In genomic region chr12:69890051-69890450, GRCm38 (mm10) we compare ENCODE assay signal across 8 mouse cellular contexts. TPM values are rescaled to one million over a fixed set of nuclear protein-coding genes. Genes with fewer than 3 reads are reported as not detected.
A peak's percentile ranks its signal among the peaks of the same experiment; 100 is the strongest.
DNase-seq lines count a peak whose midpoint lies in the region; ATAC-seq and TF ChIP-seq lines count a peak whose summit lies in the region.

No protein-coding gene starts in this region.

- 47% methylated on average over 6 of the region's 6 CpGs for whole genome bisulfite sequencing in liver, embryonic 15.5 days (ENCODE audit: insufficient replicate concordance)
- WGBS in stomach, postnatal 0 days: 55% methylated on average over 6 of the region's 6 CpGs

- peaks cover 60% of the 10 kb centered on the region for H3K4me1 ChIP-seq in erythroblast, embryonic 14.5 days (ENCODE audit: control insufficient read depth)
- H3K4me1 ChIP-seq in megakaryocyte, embryonic 14.5 days: peaks cover 32% of the 10 kb centered on the region
- H3K4me1 ChIP-seq in liver, embryonic 15.5 days (replicated peaks): peaks cover 53% of the 10 kb centered on the region
- no peaks in the 10 kb centered on the region for H3K4me1 ChIP-seq in stomach, postnatal 0 days (replicated peaks; ENCODE audit: control insufficient read depth, insufficient read depth)

- peak overlapping the region; percentile 84 for H3K4me2 ChIP-seq in liver, embryonic 15.5 days
- H3K4me2 ChIP-seq in stomach, postnatal 0 days (replicated peaks; ENCODE audit: low read depth): no peak overlapping the region; the same call in 1 of the 2 replicates

- H3K27ac ChIP-seq in liver, embryonic 15.5 days (replicated peaks): peak overlapping the region; percentile 61
- H3K27ac ChIP-seq in stomach, postnatal 0 days (replicated peaks): peak overlapping the region; percentile 56; the same call in 1 of the 2 replicates

- TF ChIP-seq EP300 in stomach, postnatal 0 days (optimal IDR thresholded peaks at IDR 0.05): no peak

- no peak for TF ChIP-seq CTCF in stomach, postnatal 0 days (IDR thresholded peaks at IDR 0.05; ENCODE audit: low read depth)

- H3K9me3 ChIP-seq in erythroblast, embryonic 14.5 days (ENCODE audit: control insufficient read depth, low read length): no peaks in the 10 kb centered on the region
- H3K9me3 ChIP-seq in megakaryocyte, embryonic 14.5 days: no peaks in the 10 kb centered on the region
- H3K9me3 ChIP-seq in liver, embryonic 15.5 days (replicated peaks): no peaks in the 10 kb centered on the region
- H3K9me3 ChIP-seq in stomach, postnatal 0 days (ENCODE audit: control insufficient read depth, low read length): no peaks in the 10 kb centered on the region

- peak overlapping the region; percentile 60; the same call in 1 of the 2 replicates for H3K9ac ChIP-seq in liver, embryonic 15.5 days
- no peak overlapping the region for H3K9ac ChIP-seq in stomach, postnatal 0 days (ENCODE audit: low read length)

- no peak for ATAC-seq in erythroblast, adult 5-6 weeks (replicated peaks; ENCODE audit: low FRiP score, poor library complexity, severe bottlenecking)
- ATAC-seq in megakaryocyte, adult 5-6 weeks (ENCODE audit: poor library complexity, severe bottlenecking): no peak
- ATAC-seq in liver, embryonic 15.5 days (ENCODE audit: insufficient read depth): no peak
- ATAC-seq in stomach, postnatal 0 days (ENCODE audit: low FRiP score, low TSS enrichment): no peak

- peak overlapping the region; percentile 99 for H3K4me3 ChIP-seq in erythroblast, embryonic 14.5 days (replicated peaks)
- H3K4me3 ChIP-seq in megakaryocyte, embryonic 14.5 days (replicated peaks): peak overlapping the region; percentile 3
- H3K4me3 ChIP-seq in liver, embryonic 15.5 days (replicated peaks): peak overlapping the region; percentile 96
- H3K4me3 ChIP-seq in stomach, postnatal 0 days (ENCODE audit: low read depth, low read length): no peak overlapping the region

- peaks cover 57% of the 10 kb centered on the region for H3K36me3 ChIP-seq in erythroblast, embryonic 14.5 days (ENCODE audit: control insufficient read depth)
- H3K36me3 ChIP-seq in megakaryocyte, embryonic 14.5 days (replicated peaks; ENCODE audit: low read length): no peaks in the 10 kb centered on the region
- H3K36me3 ChIP-seq in liver, embryonic 15.5 days (replicated peaks): peaks cover 32% of the 10 kb centered on the region
- no peaks in the 10 kb centered on the region for H3K36me3 ChIP-seq in stomach, postnatal 0 days (ENCODE audit: control insufficient read depth, insufficient read depth, low read length)

- H3K27me3 ChIP-seq in erythroblast, embryonic 14.5 days (ENCODE audit: control insufficient read depth): no peaks in the 10 kb centered on the region
- H3K27me3 ChIP-seq in megakaryocyte, embryonic 14.5 days (replicated peaks): peaks cover 27% of the 10 kb centered on the region
- H3K27me3 ChIP-seq in liver, embryonic 15.5 days: no peaks in the 10 kb centered on the region
- no peaks in the 10 kb centered on the region for H3K27me3 ChIP-seq in stomach, postnatal 0 days (ENCODE audit: control insufficient read depth, insufficient read depth, low read length)

- no peak for DNase-seq in stomach, postnatal 0 days (ENCODE audit: low spot score)
- no peak for DNase-seq in adrenal gland, postnatal 36 days
- no peak for DNase-seq in kidney, adult 11 months

RNA-seq across cellular contexts. Expression of gene Atl1, which starts 2.4 kb away (rescaled TPM):
- 0.07 and 0.21 TPM in 2 replicates for polyA plus RNA-seq in erythroblast, embryonic 14.5 days (2012)
- total RNA-seq in erythroblast, adult 5-6 weeks (2015; ENCODE audit: low replicate concordance): 5.4 and 9.6 TPM in 2 replicates
- total RNA-seq in erythroblast, adult 5-6 weeks (2017; ENCODE audit: low replicate concordance): 12.8 and 23.0 TPM in 2 replicates
- 0.53 and 0.83 TPM in 2 replicates for polyA plus RNA-seq in megakaryocyte, embryonic 14.5 days (2012; ENCODE audit: insufficient read depth, low replicate concordance)
- total RNA-seq in megakaryocyte, adult 5-6 weeks (2015): 0.75 and 0.98 TPM in 2 replicates
- 0.95 and 1.8 TPM in 2 replicates for total RNA-seq in megakaryocyte, adult 5-6 weeks (2017)
- 0.91 and 1.5 TPM in 2 replicates for polyA plus RNA-seq in liver, embryonic 15.5 days (2015; fragmentation: Nextera tagmentation; extraction: Ambion mirVana)
- 3.8 and 4.3 TPM in 2 replicates for polyA plus RNA-seq in stomach, postnatal 0 days (2015; fragmentation: Nextera tagmentation; extraction: Ambion mirVana)
- total RNA-seq in adrenal gland, postnatal 36 days (2021): 1 to 10 TPM; 4.1 to 5.1 TPM

RNA-seq across cellular contexts. Expression of gene Map4k5, which starts 2.9 kb away (rescaled TPM):
- 1.2 and 2.0 TPM in 2 replicates for polyA plus RNA-seq in erythroblast, embryonic 14.5 days (2012)
- 320 and 330 TPM in 2 replicates for total RNA-seq in erythroblast, adult 5-6 weeks (2015; ENCODE audit: low replicate concordance)
- total RNA-seq in erythroblast, adult 5-6 weeks (2017; ENCODE audit: low replicate concordance): 596 and 599 TPM in 2 replicates
- 0.17 and 3.6 TPM in 2 replicates for polyA plus RNA-seq in megakaryocyte, embryonic 14.5 days (2012; ENCODE audit: insufficient read depth, low replicate concordance)
- total RNA-seq in megakaryocyte, adult 5-6 weeks (2015): 12.4 and 12.9 TPM in 2 replicates
- 14.1 and 18.2 TPM in 2 replicates for total RNA-seq in megakaryocyte, adult 5-6 weeks (2017)
- 25.9 and 28.3 TPM in 2 replicates for polyA plus RNA-seq in liver, embryonic 15.5 days (2015; fragmentation: Nextera tagmentation; extraction: Ambion mirVana)
- 12.4 and 13.1 TPM in 2 replicates for polyA plus RNA-seq in stomach, postnatal 0 days (2015; fragmentation: Nextera tagmentation; extraction: Ambion mirVana)
- total RNA-seq in adrenal gland, postnatal 36 days (2021): 10 to 100 TPM; 31.4 to 34.5 TPM
